Mouse (Mus musculus) lung, postnatal 0 days (tissue): Measurements from ENCODE around the gene Magi1.
A peak's percentile ranks its signal among the peaks of the same experiment; 100 is the strongest.

ENCODE experiments used
- CTCF ChIP-seq: IDR thresholded peaks from 2 replicates; pipeline ENCODE4 v1.5.1; 2016; ENCODE audit warnings: antibody characterized with exemption, mild to moderate bottlenecking
- EP300 ChIP-seq: IDR thresholded peaks from 2 replicates; pipeline ENCODE4 v1.6.1; 2016; ENCODE audit warnings: antibody characterized with exemption, mild to moderate bottlenecking, control low read depth

DNA sequence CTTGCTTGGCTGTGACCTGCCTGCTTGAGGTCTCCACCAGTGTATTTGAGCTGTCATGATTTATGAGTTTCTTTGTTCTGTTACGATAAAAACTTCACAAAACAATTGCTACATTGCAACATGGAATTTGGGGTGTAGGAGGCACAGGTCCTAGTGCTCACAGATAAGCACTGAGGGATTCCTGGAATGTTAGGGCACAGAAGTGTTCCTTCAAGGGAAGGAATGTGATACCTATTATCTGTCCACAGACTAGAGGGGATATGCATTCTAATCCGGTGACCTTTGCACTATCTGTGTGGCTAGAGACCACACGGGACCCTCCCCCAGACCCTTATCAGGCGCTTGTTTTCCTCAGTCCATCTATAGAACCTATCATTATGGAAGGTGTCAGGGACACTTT, 132.8 kb downstream of the Magi1 start:
- TF ChIP-seq CTCF (no peak), EP300 (0 out of 2 replicates have a peak, but pooled peaks have one; percentile 38)
